Mouse (Mus musculus): ENCODE measurements around the gene Kpna3.

- TF ChIP-seq CTCF (IDR thresholded peaks at IDR 0.05; ENCODE audit: extremely low read depth, insufficient read depth, insufficient read length, insufficient replicate concordance) (no peak), POLR2A (IDR thresholded peaks at IDR 0.05; ENCODE audit: low read depth, low read length) (no peak)
These were observed 49.1 kb downstream of the Kpna3 start for GRCm38 (mm10) chr14:61390586-61390985.

Data from spleen, adult 2 months (tissue).